ENCODE assay signal across 8 mouse cellular contexts in genomic region chr5:102069051-102069766, GRCm38 (mm10). TPM values are rescaled to one million over a fixed set of nuclear protein-coding genes. Genes with fewer than 3 reads are reported as not detected.
A peak's percentile ranks its signal among the peaks of the same experiment; 100 is the strongest.
DNase-seq lines count a peak whose midpoint lies in the region; ATAC-seq and TF ChIP-seq lines count a peak whose summit lies in the region.

No protein-coding gene starts in this region.

- peak overlapping the region; percentile 94 for H3K9ac ChIP-seq in MEL (ENCODE audit: control insufficient read depth, low read depth, low read length, poor library complexity, severe bottlenecking)
- peak overlapping the region; percentile 99 for H3K9ac ChIP-seq in forebrain, embryonic 11.5 days (ENCODE audit: low read length)

- H3K27ac ChIP-seq in MEL (ENCODE audit: control insufficient read depth, low read depth, low read length): 0 out of 2 replicates have a peak overlapping the region, but pooled peaks have one; percentile 14
- H3K27ac ChIP-seq in brown adipose tissue, adult 24 weeks (replicated peaks; ENCODE audit: low read depth, low read length): peak overlapping the region; percentile 85
- peak overlapping the region; percentile 90 for H3K27ac ChIP-seq in forebrain, embryonic 11.5 days (ENCODE audit: low read depth, low read length)

- no peak for TF ChIP-seq POLR2A in MEL (IDR thresholded peaks at IDR 0.05; ENCODE audit: control insufficient read depth in 1 of 2, insufficient read depth in 1 of 2, low read depth in 1 of 2, low read length in 2 of 2, poor library complexity in 1 of 2)

- peak in 2 of 3 experiments; percentile 23 to 62; a peak in 3 of 6 replicates for TF ChIP-seq CTCF in MEL (IDR thresholded peaks at IDR 0.05 in 2 of 3, conservative IDR thresholded peaks at IDR 0.05 in 1 of 3; ENCODE audit: control insufficient read depth in 1 of 3, insufficient read depth in 1 of 3, low read depth in 2 of 3, low read length in 3 of 3, poor library complexity in 1 of 3, severe bottlenecking in 1 of 3)

- no peak for TF ChIP-seq RAD21 in MEL (IDR thresholded peaks at IDR 0.05; ENCODE audit: low read depth, low read length)

- peaks cover 3 to 9% of the 10 kb centered on the region in 2 experiments for H3K4me1 ChIP-seq in MEL (ENCODE audit: control insufficient read depth in 1 of 2, insufficient read depth in 2 of 2, low read length in 2 of 2)
- 0 out of 2 replicates have a peak, but pooled peaks cover 3% of the 10 kb centered on the region for H3K4me1 ChIP-seq in brown adipose tissue, adult 24 weeks (ENCODE audit: control insufficient read depth, insufficient read depth, insufficient read length, low read length)
- peaks cover 11% of the 10 kb centered on the region; the same call in 1 of the 2 replicates for H3K4me1 ChIP-seq in forebrain, embryonic 11.5 days (replicated peaks; ENCODE audit: control insufficient read depth, insufficient read depth, low read length)

- H3K79me2 ChIP-seq in MEL (ENCODE audit: control insufficient read depth, insufficient read depth, low read length, poor library complexity): peaks cover 35% of the 10 kb centered on the region

- peak; percentile 35 for DNase-seq in MEL (ENCODE audit: low read depth, low spot score)
- DNase-seq in forebrain, embryonic 11.5 days (ENCODE audit: low spot score): peak; percentile 84
- DNase-seq in heart, postnatal 25 days (ENCODE audit: low spot score): peak; percentile 29
- DNase-seq in layer of hippocampus, postnatal 14 days (ENCODE audit: low spot score in 2 of 2): peak; percentile 35 to 47
- DNase-seq in lung, postnatal 14 days: peak; percentile 54
- peak; percentile 82 for DNase-seq in retina, postnatal 1 day

- peak; percentile 85 for ATAC-seq in forebrain, embryonic 11.5 days (replicated peaks; ENCODE audit: low FRiP score)
- ATAC-seq in CD4-positive, CD25-positive, alpha-beta regulatory T cell, adult 4 months: no peak

- no peak for TF ChIP-seq EP300 in MEL (IDR thresholded peaks at IDR 0.05; ENCODE audit: low read depth in 1 of 2, low read length in 2 of 2)

- H3K27me3 ChIP-seq in MEL (ENCODE audit: control insufficient read depth in 1 of 2, insufficient read depth in 2 of 2, low read length in 2 of 2): no peaks in the 10 kb centered on the region
- no peaks in the 10 kb centered on the region for H3K27me3 ChIP-seq in forebrain, embryonic 11.5 days (ENCODE audit: control insufficient read depth, insufficient read depth, low read length)

- H3K36me3 ChIP-seq in MEL (ENCODE audit: control insufficient read depth in 1 of 2, insufficient read depth in 2 of 2, low read length in 2 of 2): peaks cover 0 to 22% of the 10 kb centered on the region in 2 experiments; a peak in 2 of 4 replicates
- H3K36me3 ChIP-seq in forebrain, embryonic 11.5 days (ENCODE audit: control insufficient read depth, insufficient read depth, low read length): no peaks in the 10 kb centered on the region

- WGBS in forebrain, embryonic 11.5 days: under 1% methylated on average over 50 of the region's 92 CpGs

- no peaks in the 10 kb centered on the region for H3K9me3 ChIP-seq in MEL (replicated peaks; ENCODE audit: insufficient read depth, low read length)
- H3K9me3 ChIP-seq in forebrain, embryonic 11.5 days (ENCODE audit: control insufficient read depth, low read length): no peaks in the 10 kb centered on the region

- peak overlapping the region; percentile 94 to 96 for H3K4me3 ChIP-seq in MEL (ENCODE audit: control insufficient read depth in 1 of 2, insufficient read depth in 1 of 2, low read depth in 2 of 2, low read length in 2 of 2)
- peak overlapping the region; percentile 100 for H3K4me3 ChIP-seq in brown adipose tissue, adult 24 weeks (ENCODE audit: insufficient read depth, low read depth, low read length)
- peak overlapping the region; percentile 91 for H3K4me3 ChIP-seq in forebrain, embryonic 11.5 days (ENCODE audit: low read depth, low read length)

- H3K4me2 ChIP-seq in forebrain, embryonic 11.5 days (ENCODE audit: low read depth, low read length, severe bottlenecking): peak overlapping the region; percentile 75

- intact Hi-C loops in heart, postnatal 25 days (cut with DNase I): no loop called here

TF ChIP-seq in MEL, 35 proteins besides CTCF, POLR2A, EP300 and RAD21:
- TF ChIP-seq MYC (IDR thresholded peaks at IDR 0.05; ENCODE audit: low read depth, low read length) (no peak), GABPA (IDR thresholded peaks at IDR 0.05; ENCODE audit: low read depth, low read length) (no peak), NELFE (IDR thresholded peaks at IDR 0.05; ENCODE audit: low read depth, low read length) (no peak), POLR2AphosphoS2 (IDR thresholded peaks at IDR 0.05; ENCODE audit: low read length) (no peak), SIN3A (IDR thresholded peaks at IDR 0.05; ENCODE audit: low read length) (no peak), TAL1 (IDR thresholded peaks at IDR 0.05; ENCODE audit: low read length) (no peak), MYB (IDR thresholded peaks at IDR 0.05; ENCODE audit: low read depth, low read length) (no peak), HCFC1 (IDR thresholded peaks at IDR 0.05; ENCODE audit: low read depth, low read length) (no peak), NRF1 (IDR thresholded peaks at IDR 0.05; ENCODE audit: insufficient read depth, low read depth, low read length, poor library complexity, severe bottlenecking) (no peak)
TF ChIP-seq in MEL: peak in this region for 0.

RNA-seq across cellular contexts. Expression of gene Wdfy3, which starts 0.5 kb away (rescaled TPM):
- total RNA-seq in MEL (2012; rRNA removed): 8.8 and 10.0 TPM in 2 replicates
- polyA plus RNA-seq in MEL (2012; ENCODE audit: insufficient read depth in 1 of 2, insufficient read length in 2 of 2, low read depth in 1 of 2, low replicate concordance in 2 of 2, missing spikeins in 1 of 2): 10 to 100 TPM; 11.9 to 21.3 TPM
- polyA plus RNA-seq in brown adipose tissue, adult 24 weeks (2012; ENCODE audit: insufficient read depth, insufficient read length, missing spikeins): 8.2 and 9.1 TPM in 2 replicates
- 29.2 and 29.6 TPM in 2 replicates for polyA plus RNA-seq in forebrain, embryonic 11.5 days (2014; fragmentation: Nextera tagmentation; extraction: Ambion mirVana)
- 10 to 100 TPM; 28.7 to 33.1 TPM for total RNA-seq in heart, postnatal 25 days (2021)
- 100 to 1,000 TPM; 109 to 119 TPM for total RNA-seq in layer of hippocampus, postnatal 14 days (2021)
- polyA plus RNA-seq in CD4-positive, CD25-positive, alpha-beta regulatory T cell, adult 4 months (2017; shearing (Covaris generic)): under 1 TPM in 1 of 2 experiments, not detected in 1; 0.03 TPM

Comparison
In these comparisons a context has a peak if more than half of its experiments do, and no peak if none do; other contexts are left out.
1. DNase-seq: peak in every context shown above with its lines; median percentile 84 in forebrain, embryonic 11.5 days; 82 in retina, postnatal 1 day; 54 in lung, postnatal 14 days; 41 in layer of hippocampus, postnatal 14 days; 35 in MEL; 29 in heart, postnatal 25 days.
2. H3K27ac ChIP-seq: peak in every context shown above with its lines; median percentile 90 in forebrain, embryonic 11.5 days; 85 in brown adipose tissue, adult 24 weeks; 14 in MEL.